Mouse (Mus musculus) forebrain, embryonic 14.5 days (tissue): ENCODE measurements around the gene Tas1r3. TPM values are rescaled to one million over a fixed set of nuclear protein-coding genes. Genes with fewer than 3 reads are reported as not detected.

Experiments
- ATAC-seq: fragments of 200-750 bp; cut with Nextera tagmentation; 2 replicates; pipeline ENCODE4 v1.8.0; 2017; ENCODE audit warnings: mild to moderate bottlenecking, moderate library complexity
- DNase-seq: peaks from one replicate; pipeline ENCODE4 v3.0.0-alpha.2; 2015; ENCODE audit warnings: low spot score
- H3K27ac ChIP-seq: fragments of 300-500 bp; sonication (generic); 2 replicates; pipeline ENCODE4 v1.5.1; 2014; ENCODE audit warnings: low read depth, mild to moderate bottlenecking, control low read depth, low read length, moderate library complexity
- H3K27me3 ChIP-seq: fragments of 300-500 bp; sonication (generic); replicated peaks from 2 replicates; pipeline ENCODE4 v1.6.1; 2014; ENCODE audit warnings: low read length, control low read depth, mixed read lengths; ENCODE audit not compliant: control insufficient read depth, insufficient read depth
- H3K36me3 ChIP-seq: fragments of 300-500 bp; sonication (generic); 2 replicates; pipeline ENCODE4 v1.6.1; 2014; ENCODE audit warnings: low read length, control low read depth; ENCODE audit not compliant: control insufficient read depth, insufficient read depth
- H3K4me1 ChIP-seq: fragments of 300-500 bp; sonication (generic); 2 replicates; pipeline ENCODE4 v1.6.1; 2014; ENCODE audit warnings: antibody characterized with exemption, low read length, control low read depth; ENCODE audit not compliant: control insufficient read depth, insufficient read depth
- H3K4me2 ChIP-seq: fragments of 300-500 bp; sonication (generic); 2 replicates; pipeline ENCODE4 v1.6.1; 2014; ENCODE audit warnings: mild to moderate bottlenecking, control low read depth, low read length
- H3K4me3 ChIP-seq: fragments of 300-500 bp; sonication (generic); 2 replicates; pipeline ENCODE4 v1.5.1; 2014; ENCODE audit warnings: low read depth, low read length, control low read depth
- H3K9ac ChIP-seq: fragments of 300-500 bp; sonication (generic); 2 replicates; pipeline ENCODE4 v1.6.1; 2014; ENCODE audit warnings: mild to moderate bottlenecking, low read length, control low read depth, moderate library complexity
- H3K9me3 ChIP-seq: fragments of 300-500 bp; sonication (generic); replicated peaks from 2 replicates; pipeline ENCODE4 v1.6.1; 2016; ENCODE audit warnings: low read length, control low read depth, mixed read lengths; ENCODE audit not compliant: control insufficient read depth
- WGBS: fragments of 180-500 bp; shearing (Covaris S2); extraction: QIAGEN DNeasy Blood & Tissue Kit; methylation state at CpG from one replicate; pipeline ENCODE4 v1.1.7; 2014; 5-methylcytosine and 5-hydroxymethylcytosine counted together
- polyA plus RNA-seq: library from polyadenylated mRNA; unstranded; fragments of >200 nt; fragmentation: Nextera tagmentation; extraction: Ambion mirVana; gene quantifications from 2 replicates; pipeline ENCODE4 v1.2.1, GENCODE M21; 2014

Tas1r3 gene
- polyA plus RNA-seq, 1 experiment from 2014 or later, result 0.46 TPM

GRCm38 (mm10) chr4:155868614-155869298, 5.6 kb upstream of the Tas1r3 start:
- Histone ChIP-seq H3K4me1 (peaks cover 12% of the 10 kb centered on the region), H3K27me3 (no peaks in the 10 kb centered on the region), H3K4me2 (peak overlapping the region; percentile 98), H3K4me3 (peak overlapping the region; percentile 72), H3K9ac (peak overlapping the region; percentile 87), H3K27ac (peak overlapping the region; percentile 27; the same call in 1 of the 2 replicates), H3K36me3 (peaks cover 51% of the 10 kb centered on the region), H3K9me3 (no peaks in the 10 kb centered on the region)
- DNase-seq, result no peak
- ATAC-seq, result no peak
- WGBS, result 11% methylated on average over 22 of the region's 22 CpGs

GRCm38 (mm10) chr4:155861787-155862186, 1.4 kb downstream of the Tas1r3 start:
- ATAC-seq (no peak), DNase-seq (no peak)
- Histone ChIP-seq H3K4me1 (no peaks in the 10 kb centered on the region), H3K27ac (no peak overlapping the region), H3K27me3 (no peaks in the 10 kb centered on the region), H3K4me3 (no peak overlapping the region), H3K4me2 (no peak overlapping the region), H3K9me3 (no peaks in the 10 kb centered on the region), H3K36me3 (peaks cover 78% of the 10 kb centered on the region), H3K9ac (no peak overlapping the region)
- 94% methylated on average over 7 of the region's 7 CpGs for WGBS

DNA sequence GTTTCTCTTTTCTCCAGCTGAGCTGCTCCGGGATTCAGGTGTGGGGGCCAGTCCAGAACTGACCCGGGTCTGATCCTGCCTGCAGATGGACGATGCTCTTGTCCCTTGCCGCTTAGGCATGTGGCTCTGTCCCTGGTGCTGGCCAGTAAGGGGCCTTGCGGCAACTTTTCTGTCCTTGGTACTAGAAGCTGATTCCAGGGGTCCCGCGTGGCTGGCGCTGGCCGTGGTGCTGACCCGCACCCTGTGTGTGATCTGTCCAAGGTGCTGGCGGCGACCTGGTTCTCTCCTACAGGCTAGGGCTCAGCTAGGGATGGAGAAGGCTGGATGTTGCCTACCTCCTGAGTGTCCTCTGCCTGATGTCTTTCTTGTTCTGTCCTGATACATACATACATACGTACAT, 3.8 kb downstream of the Tas1r3 start:
- H3K36me3 ChIP-seq, result peaks cover 78% of the 10 kb centered on the region
- no peaks in the 10 kb centered on the region for H3K27me3 ChIP-seq
- H3K4me1 ChIP-seq, result no peaks in the 10 kb centered on the region
- no peak overlapping the region for H3K9ac ChIP-seq
- no peak overlapping the region for H3K4me3 ChIP-seq
- H3K27ac ChIP-seq, result no peak overlapping the region
- no peaks in the 10 kb centered on the region for H3K9me3 ChIP-seq
- DNase-seq (no peak), ATAC-seq (no peak)
- WGBS, result 32% methylated on average over 13 of the region's 13 CpGs
- H3K4me2 ChIP-seq, result no peak overlapping the region

DNA sequence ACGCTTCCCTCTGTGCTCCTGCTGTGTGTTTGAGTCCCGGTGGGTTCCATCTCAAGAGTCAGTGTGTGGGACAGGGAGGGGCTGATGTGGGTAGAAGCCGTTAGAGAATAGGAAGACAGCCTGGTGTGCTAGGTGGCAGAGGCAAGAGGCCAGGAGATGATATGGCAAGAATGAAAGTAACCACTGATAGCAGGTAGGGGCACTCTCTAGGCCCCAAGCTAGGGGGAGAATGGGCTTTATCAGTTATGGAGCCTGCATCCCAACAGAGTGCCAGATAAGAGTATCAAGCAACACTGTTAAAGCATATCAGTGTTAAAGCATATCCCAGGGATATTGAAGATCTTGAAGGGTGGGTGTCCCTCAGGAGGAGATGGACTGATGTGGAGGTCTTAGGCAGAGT, 6.3 kb downstream of the Tas1r3 start:
- Histone ChIP-seq H3K9ac (no peak overlapping the region), H3K4me3 (no peak overlapping the region), H3K9me3 (no peaks in the 10 kb centered on the region), H3K27ac (no peak overlapping the region), H3K27me3 (no peaks in the 10 kb centered on the region), H3K4me2 (no peak overlapping the region), H3K4me1 (no peaks in the 10 kb centered on the region), H3K36me3 (peaks cover 86% of the 10 kb centered on the region)
- ATAC-seq (no peak), DNase-seq (no peak)
- 80% methylated on average over 3 of the region's 3 CpGs for WGBS

GRCm38 (mm10) chr4:155856071-155856470, 7.1 kb downstream of the Tas1r3 start:
- H3K9me3 ChIP-seq, result no peaks in the 10 kb centered on the region
- ATAC-seq (no peak), DNase-seq (no peak)
- no peaks in the 10 kb centered on the region for H3K27me3 ChIP-seq
- no peak overlapping the region for H3K4me3 ChIP-seq
- no peaks in the 10 kb centered on the region for H3K4me1 ChIP-seq
- H3K9ac ChIP-seq, result no peak overlapping the region
- no peak overlapping the region for H3K4me2 ChIP-seq
- H3K36me3 ChIP-seq, result peaks cover 79% of the 10 kb centered on the region
- 93% methylated on average over 12 of the region's 12 CpGs for WGBS
- H3K27ac ChIP-seq, result no peak overlapping the region

DNA sequence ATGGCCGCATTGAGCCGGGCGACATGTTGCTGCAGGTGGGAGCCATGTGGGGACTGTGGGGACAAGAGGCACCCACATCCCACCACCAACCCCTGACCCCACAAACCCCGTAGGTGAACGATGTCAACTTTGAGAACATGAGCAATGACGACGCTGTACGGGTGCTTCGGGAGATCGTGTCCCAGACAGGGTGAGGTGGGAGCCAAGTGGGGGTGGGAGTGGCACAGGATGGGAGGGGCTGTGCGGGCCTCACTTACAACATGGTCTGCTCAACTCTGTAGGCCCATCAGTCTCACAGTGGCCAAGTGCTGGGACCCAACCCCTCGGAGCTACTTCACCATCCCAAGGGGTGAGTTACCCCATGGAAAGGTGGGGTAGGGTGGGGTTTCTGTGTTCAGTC, 8.2 kb downstream of the Tas1r3 start:
- ATAC-seq, result 0 out of 2 replicates have a peak, but pooled peaks have one; percentile 35
- no peak for DNase-seq
- no peak overlapping the region for H3K27ac ChIP-seq
- no peaks in the 10 kb centered on the region for H3K27me3 ChIP-seq
- no peaks in the 10 kb centered on the region; the same call in 1 of the 2 replicates for H3K4me1 ChIP-seq
- no peak overlapping the region for H3K9ac ChIP-seq
- H3K4me3 ChIP-seq, result no peak overlapping the region
- 95% methylated on average over 12 of the region's 12 CpGs for WGBS
- no peaks in the 10 kb centered on the region for H3K9me3 ChIP-seq
- peaks cover 69% of the 10 kb centered on the region for H3K36me3 ChIP-seq
- H3K4me2 ChIP-seq, result no peak overlapping the region

DNA sequence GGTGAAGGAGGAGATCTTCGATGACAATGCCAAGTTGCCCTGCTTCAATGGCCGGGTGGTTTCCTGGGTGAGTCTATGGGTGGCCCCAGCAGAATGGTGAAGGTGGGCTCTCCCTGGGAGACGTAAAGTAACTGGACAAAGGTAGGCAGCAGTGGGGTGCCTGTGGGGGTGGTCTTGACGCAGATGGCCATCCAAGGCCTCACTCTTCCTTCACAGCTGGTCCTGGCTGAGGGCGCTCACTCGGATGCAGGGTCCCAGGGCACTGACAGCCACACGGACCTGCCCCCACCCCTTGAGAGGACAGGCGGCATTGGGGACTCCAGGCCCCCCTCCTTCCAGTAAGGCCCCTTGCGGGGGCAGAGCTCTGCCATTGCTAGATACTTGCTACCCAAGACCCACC, 9.7 kb downstream of the Tas1r3 start:
- no peak for ATAC-seq
- Histone ChIP-seq H3K9me3 (no peaks in the 10 kb centered on the region), H3K36me3 (peaks cover 54% of the 10 kb centered on the region), H3K27ac (no peak overlapping the region), H3K4me2 (no peak overlapping the region), H3K27me3 (no peaks in the 10 kb centered on the region), H3K9ac (no peak overlapping the region), H3K4me1 (peaks cover 13% of the 10 kb centered on the region), H3K4me3 (no peak overlapping the region)
- WGBS, result 89% methylated on average over 9 of the region's 9 CpGs
- DNase-seq, result no peak

GRCm38 (mm10) chr4:155851951-155852411, 11.2 kb downstream of the Tas1r3 start:
- H3K4me3 ChIP-seq, result no peak overlapping the region
- H3K27ac ChIP-seq, result no peak overlapping the region
- peaks cover 39% of the 10 kb centered on the region for H3K36me3 ChIP-seq
- H3K4me1 ChIP-seq, result peaks cover 19% of the 10 kb centered on the region
- no peaks in the 10 kb centered on the region for H3K27me3 ChIP-seq
- H3K9me3 ChIP-seq, result no peaks in the 10 kb centered on the region
- H3K9ac ChIP-seq, result no peak overlapping the region
- no peak overlapping the region for H3K4me2 ChIP-seq
- ATAC-seq, result no peak
- DNase-seq, result no peak
- 57% methylated on average over 2 of the region's 2 CpGs for WGBS

GRCm38 (mm10) chr4:155851368-155851767, 11.8 kb downstream of the Tas1r3 start:
- Histone ChIP-seq H3K27me3 (no peaks in the 10 kb centered on the region), H3K27ac (no peak overlapping the region), H3K4me2 (no peak overlapping the region), H3K9me3 (no peaks in the 10 kb centered on the region), H3K9ac (no peak overlapping the region), H3K4me1 (peaks cover 24% of the 10 kb centered on the region), H3K36me3 (peaks cover 33% of the 10 kb centered on the region), H3K4me3 (no peak overlapping the region)
- WGBS, result 94% methylated on average over 3 of the region's 3 CpGs
- no peak for DNase-seq
- no peak for ATAC-seq
